Mouse (Mus musculus) urinary bladder, postnatal 25 days (tissue): ENCODE data around the gene Nckap5.

Source experiments
- DNase-seq: peaks from one replicate; pipeline ENCODE4 v3.0.0; 2022; ENCODE audit warnings: low spot score

Gene Nckap5

GRCm38 (mm10) chr1:126470883-126471282, 359.7 kb downstream of the Nckap5 start:
- no peak for DNase-seq

GRCm38 (mm10) chr1:126469818-126470544, 360.6 kb downstream of the Nckap5 start:
- DNase-seq: no peak

GRCm38 (mm10) chr1:126461527-126462354, 368.9 kb downstream of the Nckap5 start:
- DNase-seq: no peak

GRCm38 (mm10) chr1:126457739-126458138, 372.9 kb downstream of the Nckap5 start:
- DNase-seq: no peak

GRCm38 (mm10) chr1:126454504-126455173, 376.0 kb downstream of the Nckap5 start:
- no peak for DNase-seq

- DNase-seq: no peak
Observed at GRCm38 (mm10) chr1:126451472-126451871, 379.1 kb downstream of the Nckap5 start.

- no peak for DNase-seq
Observed at GRCm38 (mm10) chr1:126449424-126449823, 381.2 kb downstream of the Nckap5 start.

GRCm38 (mm10) chr1:126443890-126444289, 386.7 kb downstream of the Nckap5 start:
- DNase-seq: no peak

GRCm38 (mm10) chr1:126442723-126443122, 387.9 kb downstream of the Nckap5 start:
- no peak for DNase-seq

GRCm38 (mm10) chr1:126438000-126438572, 392.5 kb downstream of the Nckap5 start:
- no peak for DNase-seq

- no peak for DNase-seq
Observed at GRCm38 (mm10) chr1:126436937-126437667, 393.5 kb downstream of the Nckap5 start.

- no peak for DNase-seq
Observed at GRCm38 (mm10) chr1:126432285-126432684, 398.3 kb downstream of the Nckap5 start.

- peak; percentile 40 for DNase-seq
Observed at GRCm38 (mm10) chr1:126431594-126431993, 399.0 kb downstream of the Nckap5 start.

GRCm38 (mm10) chr1:126411426-126411825, 419.2 kb downstream of the Nckap5 start:
- DNase-seq: no peak

GRCm38 (mm10) chr1:126407886-126408285, 422.7 kb downstream of the Nckap5 start:
- peak; percentile 53 for DNase-seq

- no peak for DNase-seq
Observed at GRCm38 (mm10) chr1:126405543-126405942, 425.1 kb downstream of the Nckap5 start.

GRCm38 (mm10) chr1:126403970-126404369, 426.6 kb downstream of the Nckap5 start:
- no peak for DNase-seq

- DNase-seq: no peak
Observed at GRCm38 (mm10) chr1:126391204-126391603, 439.4 kb downstream of the Nckap5 start.

- DNase-seq: no peak
Observed at GRCm38 (mm10) chr1:126377339-126377980, 453.1 kb downstream of the Nckap5 start.

- DNase-seq: no peak
Observed at GRCm38 (mm10) chr1:126366736-126367135, 463.9 kb downstream of the Nckap5 start.

GRCm38 (mm10) chr1:126364556-126364955, 466.0 kb downstream of the Nckap5 start:
- DNase-seq: no peak
